In genomic region chr3:85398841-85399240, GRCm38 (mm10) we compare ENCODE assay signal across 26 mouse cellular contexts.
"Had no signal": no experiment of that assay in that cellular context is flagged by ENCODE, and none has a peak within 500 bp of the region (broad histone marks: within the 10 kb centered on the region; RNA-seq: fewer than 3 reads in every experiment).

No protein-coding gene starts in this region.

- H3K4me3 ChIP-seq: heart, adult 2 months; heart, embryonic 13.5 days; heart, embryonic 15.5 days; hindbrain, embryonic 10.5 days; hindbrain, embryonic 12.5 days; intestine, embryonic 15.5 days; layer of hippocampus, adult 2 months; left cerebral cortex, adult 2 months; limb, embryonic 10.5 days; limb, embryonic 12.5 days; liver, embryonic 13.5 days; liver, embryonic 15.5 days had no signal

- H3K27me3 ChIP-seq: heart, embryonic 13.5 days; heart, embryonic 15.5 days; hindbrain, embryonic 12.5 days; intestine, embryonic 15.5 days; limb, embryonic 12.5 days; liver, embryonic 13.5 days; liver, embryonic 15.5 days had no signal

- H3K4me1 ChIP-seq: heart, embryonic 13.5 days; heart, embryonic 15.5 days; hindbrain, embryonic 10.5 days; hindbrain, embryonic 12.5 days; intestine, embryonic 15.5 days; limb, embryonic 10.5 days; limb, embryonic 12.5 days; liver, embryonic 13.5 days; liver, embryonic 15.5 days had no signal

- H3K27ac ChIP-seq: heart, adult 2 months; heart, embryonic 13.5 days; heart, embryonic 15.5 days; hindbrain, embryonic 10.5 days; hindbrain, embryonic 12.5 days; hindbrain, embryonic 14.5 days; intestine, embryonic 15.5 days; layer of hippocampus, adult 2 months; left cerebral cortex, adult 2 months; limb, embryonic 10.5 days; limb, embryonic 12.5 days; liver, embryonic 13.5 days; liver, embryonic 15.5 days had no signal

- ATAC-seq: hindbrain, embryonic 16.5 days; inflammation-experienced regulatory T-cells, adult 6 months; intestine, embryonic 15.5 days; intestine, postnatal 0 days; liver, postnatal 0 days had no signal

- DNase-seq: gastrocnemius, postnatal 25 days; heart, adult 2 months; heart, postnatal 14 days; heart, postnatal 4 days; kidney, adult 18-20 months; kidney, adult 8-10 months; kidney, postnatal 10 days; kidney, postnatal 25 days; kidney, postnatal 4 days; liver; liver, embryonic 13.5 days; liver, postnatal 0 days had no signal
